Mouse (Mus musculus) bone marrow, adult 2 months (tissue): Measurements from ENCODE around the gene Hivep3. TPM values are rescaled to one million over a fixed set of nuclear protein-coding genes. Genes with fewer than 3 reads are reported as not detected.

Experiments
- H3K27ac ChIP-seq: fragments of 200-500 bp; 2 replicates; pipeline ENCODE4 v1.5.1; 2012; ENCODE audit warnings: low read depth, mild to moderate bottlenecking, control low read depth, inconsistent platforms, low read length; ENCODE audit not compliant: control insufficient read depth, poor library complexity, insufficient read depth
- H3K4me1 ChIP-seq: fragments of 200-500 bp; 2 replicates; pipeline ENCODE4 v1.6.1; 2011; ENCODE audit warnings: low read length; ENCODE audit not compliant: control insufficient read depth, insufficient read depth
- H3K4me3 ChIP-seq: fragments of 200-500 bp; replicated peaks from 2 replicates; pipeline ENCODE3; 2011; ENCODE audit warnings: mild to moderate bottlenecking, low read depth, low read length, control low read depth; ENCODE audit not compliant: control insufficient read depth
- CTCF ChIP-seq: fragments of 200-500 bp; IDR thresholded peaks from 2 replicates; pipeline ENCODE4 v1.5.1; 2011; ENCODE audit warnings: low read length, control low read depth; ENCODE audit not compliant: control insufficient read depth, insufficient read depth
- POLR2A ChIP-seq: fragments of 200-500 bp; IDR thresholded peaks from 2 replicates; pipeline ENCODE4 v1.6.1; 2011; ENCODE audit warnings: low read depth, mild to moderate bottlenecking, control low read depth, low read length, borderline replicate concordance; ENCODE audit not compliant: control insufficient read depth
- WGBS: fragments of 180-500 bp; shearing (Covaris S2); methylation state at CpG from one replicate; pipeline ENCODE4 v1.1.7; 2018; 5-methylcytosine and 5-hydroxymethylcytosine counted together
- polyA plus RNA-seq: library from polyadenylated mRNA; stranded (reverse); fragments of >200 nt; gene quantifications from 2 replicates; pipeline ENCODE4 v1.2.4, GENCODE M21; 2011; ENCODE audit warnings: low replicate concordance; ENCODE audit not compliant: missing spikeins, insufficient read depth, insufficient read length

Gene Hivep3
- polyA plus RNA-seq, 1 experiment: 7.3 TPM

DNA sequence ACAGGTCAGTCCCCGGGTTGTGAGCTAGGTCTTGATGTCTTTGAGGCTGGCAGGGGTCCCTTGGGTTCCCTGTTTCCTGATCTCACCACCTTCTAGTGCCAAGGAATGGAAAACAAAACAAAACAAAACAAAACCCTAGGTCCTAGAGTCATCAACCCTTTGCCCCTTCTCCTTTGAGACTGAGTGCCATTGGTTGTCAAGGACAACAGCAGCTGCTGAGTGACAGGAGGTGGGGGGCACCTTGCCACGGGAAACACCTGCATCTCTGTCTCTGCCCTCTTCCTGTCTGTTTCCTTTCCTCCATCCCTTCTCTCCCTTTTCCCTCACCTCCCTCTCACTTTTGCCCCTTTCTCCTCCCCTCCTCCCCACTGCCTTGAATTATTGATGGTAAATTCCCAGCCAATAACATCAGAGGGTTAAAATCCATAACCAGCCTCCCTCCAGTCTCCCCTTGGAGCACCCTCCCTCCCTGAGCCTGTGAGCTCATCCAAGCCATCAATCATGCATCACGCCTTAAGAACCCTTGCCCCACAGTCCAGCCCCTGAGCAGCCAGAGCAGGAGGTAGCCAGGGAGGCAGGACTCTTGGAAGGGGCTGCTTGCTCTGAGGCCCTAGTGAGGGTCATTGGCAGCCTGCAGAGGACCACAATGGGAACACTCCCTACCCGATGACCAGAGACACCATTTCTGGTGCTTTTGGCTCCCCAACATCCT, 253.9 kb downstream of the Hivep3 start:
- 33% methylated on average over 4 of the region's 4 CpGs for WGBS
- TF ChIP-seq CTCF (no peak), POLR2A (no peak)
- no peak overlapping the region for H3K27ac ChIP-seq
- H3K4me1 ChIP-seq: no peaks in the 10 kb centered on the region; the same call in none of the 2 replicates
- no peak overlapping the region for H3K4me3 ChIP-seq

DNA sequence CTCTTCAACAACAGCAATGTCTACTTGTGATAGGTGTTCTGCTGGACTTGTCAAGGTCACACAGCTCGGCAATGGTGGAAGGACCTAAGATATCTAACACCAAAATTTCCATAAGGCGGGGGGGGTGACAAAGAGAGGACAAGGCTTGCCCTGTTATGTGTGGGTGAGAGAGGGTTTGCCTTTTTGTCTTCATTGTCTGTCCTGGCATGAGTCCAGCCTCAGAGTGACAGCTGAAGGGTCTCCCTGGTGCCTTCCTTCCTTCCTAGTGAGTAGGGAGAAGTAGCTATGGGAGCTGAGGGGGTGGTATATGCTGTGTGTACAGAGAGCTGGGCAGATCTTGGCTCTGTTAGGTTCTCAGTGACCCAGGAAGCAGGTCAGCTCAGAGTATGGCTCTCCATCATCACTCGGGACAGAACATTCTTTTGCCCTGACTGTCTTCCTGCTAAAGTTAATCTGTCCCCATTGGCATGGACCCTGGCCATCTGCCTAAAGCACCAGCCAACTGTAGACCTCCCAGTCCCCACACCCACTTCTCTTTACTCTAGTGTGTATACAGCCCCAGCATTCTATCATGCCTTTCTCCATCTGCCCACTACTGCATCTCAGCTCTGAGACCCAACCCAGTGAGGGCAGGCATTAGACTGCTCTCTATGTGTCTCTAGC, 255.6 kb downstream of the Hivep3 start:
- TF ChIP-seq POLR2A (no peak), CTCF (no peak)
- Histone ChIP-seq H3K4me3 (no peak overlapping the region), H3K27ac (no peak overlapping the region), H3K4me1 (no peaks in the 10 kb centered on the region; the same call in 1 of the 2 replicates)
- WGBS: 66% methylated on average over 3 of the region's 3 CpGs

DNA sequence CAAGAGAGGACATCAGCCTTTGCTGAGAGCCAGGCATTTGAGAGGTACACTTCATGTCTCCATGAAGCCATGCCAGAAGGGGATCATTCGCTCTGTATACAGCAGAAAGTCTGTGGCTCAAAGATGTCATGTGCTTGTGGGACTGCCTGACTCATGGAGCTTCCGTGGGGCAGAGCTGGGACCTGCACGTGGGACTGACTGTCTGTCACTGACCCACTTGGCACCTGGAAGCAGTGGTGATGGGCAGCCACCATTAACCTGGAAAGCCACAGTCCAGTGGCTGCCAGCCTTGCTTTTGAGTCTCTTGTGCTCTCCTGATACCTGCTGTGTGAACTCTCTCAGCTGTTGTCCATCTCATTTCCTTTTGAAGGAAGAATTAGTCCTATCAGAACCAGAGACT, 256.8 kb downstream of the Hivep3 start:
- H3K27ac ChIP-seq: no peak overlapping the region
- no peak overlapping the region for H3K4me3 ChIP-seq
- WGBS: 66% methylated on average over 3 of the region's 3 CpGs
- H3K4me1 ChIP-seq: no peaks in the 10 kb centered on the region; the same call in 1 of the 2 replicates
- no peak for TF ChIP-seq CTCF
- no peak for TF ChIP-seq POLR2A

DNA sequence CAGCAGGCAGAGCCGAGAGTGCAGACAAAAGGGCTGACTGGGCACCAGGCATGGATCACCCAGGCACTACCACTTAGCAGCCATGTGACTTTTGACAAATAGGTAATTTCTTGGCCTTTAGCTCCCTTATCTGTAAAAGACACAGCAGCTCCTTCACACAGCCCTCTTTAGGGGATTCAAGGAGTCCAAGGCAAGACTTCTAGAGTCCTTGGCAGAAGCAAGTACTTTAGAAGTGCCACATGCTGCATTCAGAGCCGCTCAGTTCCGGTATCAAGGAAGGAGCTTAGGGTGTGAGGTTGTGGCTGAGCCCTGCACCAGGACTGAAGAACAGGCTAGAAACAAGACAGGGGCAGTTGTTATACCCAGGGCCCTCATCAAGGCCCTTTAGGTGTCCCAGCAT, 257.3 kb downstream of the Hivep3 start:
- Histone ChIP-seq H3K27ac (no peak overlapping the region), H3K4me3 (no peak overlapping the region), H3K4me1 (no peaks in the 10 kb centered on the region; the same call in 1 of the 2 replicates)
- TF ChIP-seq CTCF (no peak), POLR2A (no peak)
- 86% methylated on average over 3 of the region's 3 CpGs for WGBS

DNA sequence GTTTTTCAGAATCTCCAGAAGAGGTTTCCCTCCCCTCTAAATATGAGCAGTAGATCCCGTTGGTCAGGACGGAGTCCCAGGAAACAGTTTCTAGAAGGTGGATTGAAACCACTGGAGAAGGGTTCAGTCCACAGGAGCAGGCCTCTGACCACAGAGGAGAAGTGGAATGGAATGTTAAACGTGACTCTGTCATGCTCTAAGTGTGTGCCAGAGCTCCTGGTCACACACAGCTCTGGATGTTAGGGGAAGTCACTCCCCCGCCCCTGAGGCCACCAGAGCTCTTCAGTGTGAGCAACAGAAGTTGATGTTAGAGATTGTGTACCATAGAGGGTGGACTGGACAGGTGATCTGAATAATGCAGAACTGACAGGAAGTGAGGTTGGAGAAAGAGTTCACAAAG, 258.2 kb downstream of the Hivep3 start:
- H3K4me3 ChIP-seq: no peak overlapping the region
- H3K4me1 ChIP-seq: no peaks in the 10 kb centered on the region
- no peak overlapping the region for H3K27ac ChIP-seq
- TF ChIP-seq POLR2A: no peak
- no peak for TF ChIP-seq CTCF
- WGBS: 42% methylated on average over 4 of the region's 4 CpGs

DNA sequence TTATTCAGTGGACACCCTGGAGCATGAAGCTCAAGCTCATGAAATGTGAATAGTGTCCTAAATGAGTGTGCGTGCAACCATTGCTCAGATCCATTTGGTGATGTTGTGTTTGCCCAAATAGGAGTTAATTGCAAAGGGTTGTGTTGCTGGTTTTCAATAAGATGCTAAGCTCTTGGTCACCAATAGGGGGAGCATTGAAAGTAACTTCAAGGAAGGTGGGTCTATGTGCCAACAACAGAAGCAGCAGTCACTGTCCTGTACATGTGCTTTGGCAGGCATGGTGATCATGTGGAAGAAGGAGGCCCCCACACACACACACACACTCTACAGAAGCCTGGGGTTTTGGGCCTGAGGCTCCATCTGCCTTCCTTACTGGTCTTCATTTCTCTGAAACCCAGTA, 262.8 kb downstream of the Hivep3 start:
- Histone ChIP-seq H3K4me3 (no peak overlapping the region), H3K4me1 (no peaks in the 10 kb centered on the region), H3K27ac (no peak overlapping the region)
- 85% methylated on average over 1 of the region's 1 CpGs for WGBS
- TF ChIP-seq POLR2A (no peak), CTCF (no peak)

DNA sequence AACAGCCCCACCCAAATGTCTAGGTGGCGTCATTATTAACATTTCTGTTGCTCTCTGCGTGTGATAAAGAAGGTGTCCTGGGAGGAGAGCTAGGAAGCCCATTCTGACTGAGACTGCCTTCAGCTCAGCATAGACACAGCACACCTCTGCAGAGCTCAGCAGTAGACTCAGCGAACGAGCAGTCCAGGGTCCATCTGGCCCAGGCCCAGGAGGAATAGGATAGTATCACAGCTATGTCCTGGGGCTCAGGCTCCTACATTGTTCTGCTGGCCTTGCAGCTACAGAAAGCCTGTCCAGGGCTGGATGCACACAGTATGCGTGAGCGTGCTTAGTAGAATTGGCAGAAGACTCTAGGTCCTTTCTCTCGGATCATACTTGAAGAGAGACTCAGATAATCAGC, 263.8 kb downstream of the Hivep3 start:
- Histone ChIP-seq H3K4me1 (no peaks in the 10 kb centered on the region), H3K27ac (no peak overlapping the region), H3K4me3 (no peak overlapping the region)
- TF ChIP-seq CTCF: no peak
- TF ChIP-seq POLR2A: no peak
- 82% methylated on average over 7 of the region's 7 CpGs for WGBS

DNA sequence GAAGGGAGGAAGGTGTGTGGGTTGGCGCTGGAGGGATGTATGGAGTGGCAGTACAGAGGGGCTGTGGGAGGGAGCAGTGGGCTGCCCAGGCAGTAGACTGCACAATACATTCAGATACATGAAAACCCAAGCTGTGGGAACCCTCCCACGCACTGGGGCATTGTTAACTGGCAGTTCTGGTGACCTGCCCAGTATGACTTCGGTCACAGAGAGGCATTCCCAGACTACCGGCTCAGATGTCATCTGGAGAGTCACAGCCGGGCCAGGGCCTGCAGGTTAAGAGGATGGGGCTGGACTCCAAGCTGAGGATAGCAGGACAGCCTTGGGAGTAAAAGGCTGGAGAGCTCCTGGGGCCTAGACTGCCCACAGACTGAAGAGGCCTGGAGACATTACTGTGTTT, 265.3 kb downstream of the Hivep3 start:
- Histone ChIP-seq H3K4me1 (no peaks in the 10 kb centered on the region), H3K27ac (no peak overlapping the region), H3K4me3 (no peak overlapping the region)
- TF ChIP-seq POLR2A (no peak), CTCF (no peak)
- 81% methylated on average over 5 of the region's 5 CpGs for WGBS
